Mouse (Mus musculus): ENCODE results near the gene Snrpa. TPM values are rescaled to one million over a fixed set of nuclear protein-coding genes. Genes with fewer than 3 reads are reported as not detected.
A peak's percentile ranks its signal among the peaks of the same experiment; 100 is the strongest.

Gene Snrpa
- polyA plus RNA-seq, 1 experiment, result 128 TPM

- H3K27ac ChIP-seq (ENCODE audit: control insufficient read depth, insufficient read depth, low read depth, low read length), result no peak overlapping the region
- no peak overlapping the region for H3K4me3 ChIP-seq (ENCODE audit: control insufficient read depth, low read depth, low read length)
- H3K4me1 ChIP-seq (ENCODE audit: control insufficient read depth, insufficient read depth, low read length), result peaks cover 8% of the 10 kb centered on the region
- peaks cover 3% of the 10 kb centered on the region for H3K36me3 ChIP-seq (ENCODE audit: control insufficient read depth, insufficient read depth, low read length)
- TF ChIP-seq CTCF (IDR thresholded peaks at IDR 0.05; ENCODE audit: control insufficient read depth, insufficient read depth, insufficient replicate concordance, low read depth, low read length) (no peak), POLR2A (IDR thresholded peaks at IDR 0.05; ENCODE audit: control insufficient read depth, low read depth, low read length) (no peak)
- no peaks in the 10 kb centered on the region for H3K27me3 ChIP-seq (ENCODE audit: control insufficient read depth, insufficient read depth, low read length)
Observed at GRCm38 (mm10) chr7:27198779-27199178, 2.7 kb upstream of the Snrpa start.

GRCm38 (mm10) chr7:27198355-27198754 is 2.3 kb upstream of the Snrpa start:
- Histone ChIP-seq H3K4me3 (ENCODE audit: control insufficient read depth, low read depth, low read length) (no peak overlapping the region), H3K27ac (ENCODE audit: control insufficient read depth, insufficient read depth, low read depth, low read length) (no peak overlapping the region), H3K36me3 (ENCODE audit: control insufficient read depth, insufficient read depth, low read length) (peaks cover 6% of the 10 kb centered on the region), H3K27me3 (ENCODE audit: control insufficient read depth, insufficient read depth, low read length) (no peaks in the 10 kb centered on the region), H3K4me1 (ENCODE audit: control insufficient read depth, insufficient read depth, low read length) (peaks cover 8% of the 10 kb centered on the region)
- TF ChIP-seq CTCF (IDR thresholded peaks at IDR 0.05; ENCODE audit: control insufficient read depth, insufficient read depth, insufficient replicate concordance, low read depth, low read length) (no peak), POLR2A (IDR thresholded peaks at IDR 0.05; ENCODE audit: control insufficient read depth, low read depth, low read length) (no peak)

GRCm38 (mm10) chr7:27197634-27198033 is 1.6 kb upstream of the Snrpa start:
- Histone ChIP-seq H3K27me3 (ENCODE audit: control insufficient read depth, insufficient read depth, low read length) (no peaks in the 10 kb centered on the region), H3K4me1 (ENCODE audit: control insufficient read depth, insufficient read depth, low read length) (peaks cover 8% of the 10 kb centered on the region), H3K36me3 (ENCODE audit: control insufficient read depth, insufficient read depth, low read length) (peaks cover 6% of the 10 kb centered on the region), H3K4me3 (ENCODE audit: control insufficient read depth, low read depth, low read length) (no peak overlapping the region), H3K27ac (ENCODE audit: control insufficient read depth, insufficient read depth, low read depth, low read length) (peak overlapping the region; percentile 75)
- TF ChIP-seq CTCF (IDR thresholded peaks at IDR 0.05; ENCODE audit: control insufficient read depth, insufficient read depth, insufficient replicate concordance, low read depth, low read length), result no peak
- TF ChIP-seq POLR2A (IDR thresholded peaks at IDR 0.05; ENCODE audit: control insufficient read depth, low read depth, low read length), result no peak

- peaks cover 10% of the 10 kb centered on the region for H3K4me1 ChIP-seq (ENCODE audit: control insufficient read depth, insufficient read depth, low read length)
- H3K27ac ChIP-seq (ENCODE audit: control insufficient read depth, insufficient read depth, low read depth, low read length), result peak overlapping the region; percentile 75
- H3K36me3 ChIP-seq (ENCODE audit: control insufficient read depth, insufficient read depth, low read length), result peaks cover 6% of the 10 kb centered on the region
- no peak overlapping the region for H3K4me3 ChIP-seq (ENCODE audit: control insufficient read depth, low read depth, low read length)
- TF ChIP-seq CTCF (IDR thresholded peaks at IDR 0.05; ENCODE audit: control insufficient read depth, insufficient read depth, insufficient replicate concordance, low read depth, low read length) (no peak), POLR2A (IDR thresholded peaks at IDR 0.05; ENCODE audit: control insufficient read depth, low read depth, low read length) (no peak)
- H3K27me3 ChIP-seq (ENCODE audit: control insufficient read depth, insufficient read depth, low read length), result no peaks in the 10 kb centered on the region
Observed at GRCm38 (mm10) chr7:27197136-27197535, 1.1 kb upstream of the Snrpa start.

- no peak overlapping the region; the same call in 1 of the 2 replicates for H3K27ac ChIP-seq (ENCODE audit: control insufficient read depth, insufficient read depth, low read depth, low read length)
- H3K4me3 ChIP-seq (ENCODE audit: control insufficient read depth, low read depth, low read length), result peak overlapping the region; percentile 35
- no peak for TF ChIP-seq POLR2A (IDR thresholded peaks at IDR 0.05; ENCODE audit: control insufficient read depth, low read depth, low read length)
- no peak for TF ChIP-seq CTCF (IDR thresholded peaks at IDR 0.05; ENCODE audit: control insufficient read depth, insufficient read depth, insufficient replicate concordance, low read depth, low read length)
- peaks cover 9% of the 10 kb centered on the region for H3K36me3 ChIP-seq (ENCODE audit: control insufficient read depth, insufficient read depth, low read length)
- H3K27me3 ChIP-seq (ENCODE audit: control insufficient read depth, insufficient read depth, low read length), result no peaks in the 10 kb centered on the region
- H3K4me1 ChIP-seq (ENCODE audit: control insufficient read depth, insufficient read depth, low read length), result peaks cover 11% of the 10 kb centered on the region
Observed at GRCm38 (mm10) chr7:27193731-27194130, 2.3 kb downstream of the Snrpa start.

GRCm38 (mm10) chr7:27192434-27192833 is 3.6 kb downstream of the Snrpa start:
- H3K4me3 ChIP-seq (ENCODE audit: control insufficient read depth, low read depth, low read length), result peak overlapping the region; percentile 17
- TF ChIP-seq POLR2A (IDR thresholded peaks at IDR 0.05; ENCODE audit: control insufficient read depth, low read depth, low read length), result no peak
- TF ChIP-seq CTCF (IDR thresholded peaks at IDR 0.05; ENCODE audit: control insufficient read depth, insufficient read depth, insufficient replicate concordance, low read depth, low read length), result no peak
- H3K27ac ChIP-seq (ENCODE audit: control insufficient read depth, insufficient read depth, low read depth, low read length), result no peak overlapping the region
- H3K4me1 ChIP-seq (ENCODE audit: control insufficient read depth, insufficient read depth, low read length), result peaks cover 9% of the 10 kb centered on the region
- H3K36me3 ChIP-seq (ENCODE audit: control insufficient read depth, insufficient read depth, low read length), result peaks cover 11% of the 10 kb centered on the region
- H3K27me3 ChIP-seq (ENCODE audit: control insufficient read depth, insufficient read depth, low read length), result no peaks in the 10 kb centered on the region

- no peak overlapping the region for H3K27ac ChIP-seq (ENCODE audit: control insufficient read depth, insufficient read depth, low read depth, low read length)
Observed at GRCm38 (mm10) chr7:27189271-27189931, 6.7 kb downstream of the Snrpa start.

More at GRCm38 (mm10) chr7:27189271-27189931, 6.7 kb downstream of the Snrpa start:
- Histone ChIP-seq H3K27me3 (ENCODE audit: control insufficient read depth, insufficient read depth, low read length) (no peaks in the 10 kb centered on the region), H3K4me3 (ENCODE audit: control insufficient read depth, low read depth, low read length) (no peak overlapping the region), H3K36me3 (ENCODE audit: control insufficient read depth, insufficient read depth, low read length) (peaks cover 9% of the 10 kb centered on the region; the same call in 1 of the 2 replicates), H3K4me1 (ENCODE audit: control insufficient read depth, insufficient read depth, low read length) (peaks cover 3% of the 10 kb centered on the region)
- TF ChIP-seq CTCF (IDR thresholded peaks at IDR 0.05; ENCODE audit: control insufficient read depth, insufficient read depth, insufficient replicate concordance, low read depth, low read length) (peak; percentile 17; the same call in 1 of the 2 replicates), POLR2A (IDR thresholded peaks at IDR 0.05; ENCODE audit: control insufficient read depth, low read depth, low read length) (no peak)
